Mouse (Mus musculus): ENCODE results near the gene Chmp2a.

Gene Chmp2a

DNA sequence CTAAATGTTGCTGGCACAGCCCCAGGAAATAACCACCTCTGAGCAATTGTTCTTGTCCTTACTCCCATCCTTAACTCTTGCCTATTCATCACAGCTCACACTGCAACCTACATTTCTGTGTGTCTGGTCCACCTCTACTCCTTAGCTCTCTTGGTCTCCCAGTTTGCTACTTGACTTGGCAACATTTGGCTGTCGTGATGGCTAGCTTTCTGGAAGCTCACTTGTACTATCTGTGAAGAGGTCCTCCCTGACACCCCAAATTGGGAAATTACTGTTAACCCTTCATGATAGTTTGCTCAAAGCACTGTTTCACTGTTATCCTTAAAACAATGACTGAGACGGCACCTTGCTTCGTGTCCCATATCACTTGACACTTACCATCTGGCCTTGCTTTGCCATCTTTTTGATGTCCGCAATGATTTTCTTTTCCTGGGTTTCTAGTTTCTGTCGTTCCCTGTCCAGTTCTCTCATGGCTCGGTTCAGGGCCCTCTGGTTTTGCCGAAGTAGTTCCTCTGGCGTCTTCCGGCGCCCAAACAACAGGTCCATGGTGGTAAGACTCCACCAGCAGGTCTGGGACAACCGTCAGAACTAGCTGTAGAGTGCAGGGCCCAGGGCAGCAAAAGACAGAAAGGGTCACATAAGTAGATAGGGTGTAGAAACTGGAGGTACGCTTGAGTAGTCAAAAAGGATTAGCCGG, 1.0 kb downstream of the Chmp2a start:
- DNase-seq (ENCODE audit: low spot score): no peak

- no peak for DNase-seq (ENCODE audit: low spot score)
Observed at GRCm38 (mm10) chr7:13032541-13032940, 2.1 kb downstream of the Chmp2a start.

DNA sequence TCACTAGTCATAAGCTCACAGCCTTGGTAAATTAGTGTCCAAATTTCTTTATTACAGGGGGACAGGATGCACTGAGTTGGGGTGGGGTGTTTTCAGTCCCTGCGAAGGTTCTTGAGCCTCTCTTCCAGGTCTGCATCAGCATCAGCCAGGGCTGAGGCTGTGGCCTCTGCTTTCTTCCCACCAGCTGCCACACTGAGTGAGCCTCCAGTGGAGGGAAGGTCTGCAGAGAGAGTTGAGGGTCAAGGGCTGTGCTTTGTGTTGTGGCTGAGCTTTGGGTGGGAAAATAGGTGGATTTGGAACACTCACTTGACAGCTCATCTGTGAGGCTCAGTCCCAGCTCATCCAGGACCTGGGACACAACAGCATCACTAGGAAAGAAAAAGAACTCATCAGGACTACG, 2.6 kb downstream of the Chmp2a start:
- no peak for DNase-seq (ENCODE audit: low spot score)

- no peak for DNase-seq (ENCODE audit: low spot score)
Observed at GRCm38 (mm10) chr7:13031069-13031468, 3.5 kb downstream of the Chmp2a start.

DNA sequence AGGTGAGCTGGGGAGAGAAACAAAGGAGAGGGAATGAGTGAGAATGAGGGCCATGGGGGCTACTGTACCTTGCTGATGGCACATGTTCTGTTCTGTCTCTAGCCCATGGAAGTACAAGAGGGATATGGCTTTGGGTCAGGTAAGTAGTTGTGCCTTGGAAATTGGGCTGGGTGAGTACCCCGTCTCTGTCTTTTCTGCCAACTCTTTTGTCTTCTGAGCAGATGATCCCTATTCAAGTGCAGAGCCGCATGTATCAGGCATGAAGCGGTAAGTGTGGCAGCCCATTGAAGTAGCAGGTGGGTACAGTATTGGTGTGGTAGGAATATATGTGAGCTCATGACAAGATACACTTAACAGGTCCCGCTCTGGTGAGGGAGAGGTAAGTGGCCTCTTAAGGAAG, 5.6 kb downstream of the Chmp2a start:
- no peak for DNase-seq (ENCODE audit: low spot score)

GRCm38 (mm10) chr7:13025511-13026112, 9.0 kb downstream of the Chmp2a start:
- no peak for DNase-seq (ENCODE audit: low spot score)

DNA sequence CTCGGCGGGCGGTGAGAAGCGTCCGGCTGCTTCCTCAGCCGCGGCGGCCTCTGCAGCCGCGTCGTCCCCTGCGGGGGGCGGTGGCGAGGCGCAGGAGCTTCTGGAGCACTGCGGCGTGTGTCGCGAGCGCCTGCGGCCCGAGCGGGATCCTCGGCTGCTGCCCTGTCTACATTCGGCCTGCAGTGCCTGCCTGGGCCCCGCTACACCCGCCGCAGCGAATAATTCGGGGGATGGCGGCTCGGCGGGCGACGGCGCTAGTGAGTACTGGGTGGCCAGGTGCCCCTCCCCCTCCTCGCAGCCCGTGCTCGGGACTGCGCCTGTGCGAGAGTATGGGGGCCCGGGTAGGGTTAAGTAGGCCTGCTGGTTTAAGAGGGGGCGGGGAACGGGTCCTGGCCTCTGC, 9.8 kb downstream of the Chmp2a start:
- no peak for DNase-seq (ENCODE audit: low spot score)

- DNase-seq (ENCODE audit: low spot score): peak; percentile 87
Observed at GRCm38 (mm10) chr7:13023928-13024731, 10.5 kb downstream of the Chmp2a start.

- no peak for DNase-seq (ENCODE audit: low spot score)
Observed at GRCm38 (mm10) chr7:13022773-13023535, 11.7 kb downstream of the Chmp2a start.

GRCm38 (mm10) chr7:13015217-13015616, 19.4 kb downstream of the Chmp2a start:
- DNase-seq (ENCODE audit: low spot score): no peak

- DNase-seq (ENCODE audit: low spot score): no peak
Observed at GRCm38 (mm10) chr7:13014275-13014839, 20.2 kb downstream of the Chmp2a start.

DNA sequence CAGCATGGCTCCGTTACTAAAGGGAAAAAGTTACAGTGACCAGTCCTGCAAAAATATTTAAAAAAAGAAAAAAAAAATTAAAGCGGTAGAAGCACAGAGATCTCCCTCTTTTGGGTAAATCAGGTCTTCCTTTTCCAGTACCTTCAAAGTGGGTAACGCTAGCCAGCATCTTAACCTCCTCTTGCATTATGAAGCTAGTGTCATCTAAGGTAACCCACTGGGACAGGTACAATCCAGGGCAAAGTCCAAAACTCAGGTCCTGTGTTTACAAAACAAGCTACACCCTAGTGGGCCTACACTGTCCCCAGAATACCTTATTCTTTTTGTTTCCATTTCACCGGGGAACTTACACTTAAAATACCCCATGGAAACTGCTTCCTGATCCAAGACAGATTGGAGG, 20.9 kb downstream of the Chmp2a start:
- no peak for DNase-seq (ENCODE audit: low spot score)

DNA sequence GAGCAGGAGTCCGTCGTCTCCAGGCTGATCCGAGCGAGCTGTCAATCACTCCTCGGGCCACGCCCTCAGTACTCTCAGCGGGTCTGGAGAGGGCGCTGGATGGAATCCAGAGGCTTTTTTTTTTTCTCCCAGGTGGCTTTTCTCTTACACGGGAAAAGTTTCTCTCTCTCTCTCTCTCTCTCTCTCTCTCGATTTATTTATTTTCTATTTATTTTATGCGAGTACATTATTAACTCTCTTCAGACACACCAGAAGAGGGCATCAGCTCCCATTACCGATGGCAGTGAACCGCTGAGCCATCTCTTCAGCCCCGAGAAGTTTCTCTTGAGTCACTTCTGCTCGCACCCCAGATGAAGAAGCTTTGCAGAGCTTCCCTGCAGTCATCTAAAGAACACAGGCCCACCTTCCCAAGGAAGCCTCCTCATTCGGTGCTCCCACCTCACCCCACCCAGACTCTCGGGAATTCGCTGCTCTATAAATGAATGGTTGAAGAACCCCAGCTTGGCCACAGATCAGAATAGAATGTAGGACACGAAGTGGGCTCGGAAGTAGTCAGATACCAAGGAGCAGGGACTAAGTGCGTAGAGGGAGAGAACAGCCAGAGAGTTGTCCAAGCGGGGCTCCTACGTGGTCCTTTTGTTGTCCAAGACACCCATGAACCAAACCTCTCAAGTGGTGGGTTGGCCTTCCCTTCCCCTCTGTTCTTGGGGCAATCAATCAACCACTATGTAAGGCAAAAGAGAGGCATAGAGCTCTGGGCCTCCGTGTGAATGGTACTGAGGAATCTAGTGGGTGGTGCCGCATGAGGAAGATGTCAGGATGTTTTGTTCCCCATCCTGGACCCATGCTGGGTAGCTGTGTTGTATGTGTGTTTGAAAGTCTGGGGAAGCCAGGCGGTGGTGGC, 24.4 kb downstream of the Chmp2a start, which contains the start of gene Zbtb45:
Zbtb45 (minus strand) TSS at position 30 of the 904 bp plus-strand sequence.
- DNase-seq (ENCODE audit: low spot score): no peak

DNA sequence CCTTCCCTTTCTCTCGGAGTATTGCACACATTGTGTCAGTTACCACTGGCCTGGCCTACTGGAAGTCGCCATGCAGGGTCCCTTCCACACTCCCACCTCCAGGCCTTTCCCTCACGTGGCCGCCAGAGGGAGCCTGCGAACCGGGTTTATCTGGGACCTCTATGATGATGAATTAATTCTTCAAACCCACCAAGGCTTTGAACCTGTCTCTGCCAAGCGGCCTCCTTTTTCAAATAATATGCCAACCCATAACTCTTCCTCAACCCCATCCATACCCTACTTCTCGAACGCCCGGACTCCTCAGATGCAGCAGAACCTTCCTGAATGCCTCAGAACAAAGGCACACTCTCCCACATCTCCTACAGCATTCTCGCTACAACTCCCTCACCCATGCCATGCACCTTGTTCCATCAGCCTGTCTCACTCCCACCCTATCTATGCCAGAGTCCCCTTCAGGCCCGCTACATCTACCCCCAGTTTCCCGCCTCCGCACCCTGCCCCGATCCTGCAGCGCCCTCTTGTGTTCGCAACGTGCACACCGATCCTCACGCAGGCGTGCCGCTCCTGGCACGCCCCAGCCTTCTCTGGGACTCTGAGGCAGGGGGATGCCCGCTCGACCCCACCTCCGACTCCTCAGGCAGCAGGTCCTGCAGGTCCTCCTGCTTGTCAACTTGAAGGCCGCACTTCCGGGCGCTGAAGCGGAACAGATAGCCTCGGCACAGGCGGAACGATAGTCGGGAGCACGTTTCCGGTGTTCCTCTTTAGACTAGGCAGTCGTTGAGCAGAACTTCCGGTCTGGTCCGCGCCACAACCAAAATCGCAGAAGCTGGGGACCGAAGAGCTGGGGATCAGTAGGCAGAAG, 25.2 kb downstream of the Chmp2a start:
- peak; percentile 90 for DNase-seq (ENCODE audit: low spot score)

DNA sequence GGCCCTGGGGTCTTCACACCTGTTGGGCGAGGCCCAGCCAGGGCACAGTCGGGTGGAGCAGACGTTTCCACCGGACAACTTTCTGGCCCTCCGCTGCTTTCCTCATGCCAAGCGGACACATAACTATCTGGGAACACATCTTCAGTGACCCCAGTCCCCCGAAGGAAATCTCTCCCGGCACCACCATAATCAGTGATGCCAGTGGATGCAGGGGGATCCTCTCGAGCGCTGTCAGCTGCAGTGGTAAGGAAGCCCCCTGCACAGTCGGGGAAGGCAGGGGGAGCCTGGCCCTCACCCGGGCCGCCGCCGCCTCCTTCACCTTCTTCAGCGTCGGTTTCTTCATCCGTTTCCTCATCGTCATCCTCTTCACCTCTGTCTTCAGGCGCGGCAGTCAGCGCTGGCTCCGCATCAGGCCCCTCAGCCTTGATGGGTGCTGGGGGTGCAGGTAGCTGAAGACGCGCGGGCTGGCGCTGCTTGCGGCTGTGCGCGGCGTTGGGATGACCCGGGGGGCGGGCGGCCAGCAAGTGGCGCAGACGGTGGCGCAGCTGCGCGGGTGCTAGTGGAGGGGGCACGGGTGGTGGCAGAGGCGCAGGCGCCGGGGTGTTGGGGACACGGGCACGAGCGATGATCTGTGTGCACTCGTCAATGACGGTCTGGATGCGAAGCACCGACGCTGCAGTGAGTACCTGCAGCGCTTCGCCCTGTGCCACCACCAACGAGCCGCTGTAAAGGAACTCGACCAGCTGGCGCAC, 27.1 kb downstream of the Chmp2a start:
- no peak for DNase-seq (ENCODE audit: low spot score)

DNA sequence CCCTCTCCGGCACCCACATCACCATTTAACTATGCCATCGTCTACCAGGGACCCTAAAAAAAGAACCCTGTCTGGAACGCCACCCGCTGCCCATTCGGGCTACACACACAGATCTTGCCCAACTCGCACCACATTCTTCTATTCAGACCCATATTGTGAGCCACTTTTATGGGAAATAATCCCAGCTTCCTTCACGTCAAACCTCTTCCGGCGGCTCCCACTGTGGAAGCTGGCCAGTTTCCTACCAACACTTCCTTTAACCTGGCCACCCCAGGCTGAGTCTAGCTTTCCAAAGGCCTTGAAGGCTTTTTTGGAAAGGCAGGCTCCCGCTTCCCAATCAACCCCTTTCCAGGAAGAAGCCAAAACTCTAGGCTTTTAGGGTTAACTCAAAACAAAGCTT, 28.1 kb downstream of the Chmp2a start:
- no peak for DNase-seq (ENCODE audit: low spot score)

GRCm38 (mm10) chr7:13006011-13006410, 28.6 kb downstream of the Chmp2a start:
- DNase-seq (ENCODE audit: low spot score): no peak

GRCm38 (mm10) chr7:13003380-13003779, 31.2 kb downstream of the Chmp2a start:
- no peak for DNase-seq (ENCODE audit: low spot score)

DNA sequence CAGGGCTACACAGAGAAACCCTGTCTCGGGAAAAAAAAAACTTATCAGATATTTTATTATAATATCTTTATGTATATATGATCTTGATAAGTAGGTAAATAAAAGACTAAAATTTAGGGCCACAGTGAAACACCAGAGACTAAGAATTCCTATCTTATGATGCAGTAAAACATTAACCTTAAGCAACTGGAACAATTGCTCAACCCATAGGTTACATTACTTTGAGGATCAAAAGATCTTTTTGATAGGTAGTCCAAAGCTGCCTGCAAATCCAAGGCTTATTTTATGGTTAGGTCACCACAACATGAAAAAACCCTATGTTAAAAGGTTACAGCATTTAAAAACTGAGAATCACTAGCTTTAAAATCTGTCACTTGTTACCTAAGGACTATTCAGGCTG, 33.0 kb downstream of the Chmp2a start:
- no peak for DNase-seq (ENCODE audit: low spot score)

Measured in c-Kit-positive CD71-positive TER-119-positive erythroid progenitor cells, embryonic 14.5 days (primary cell).